Mouse (Mus musculus) left cerebral cortex, postnatal 25 days (tissue): ENCODE measurements at regions not wholly inside any gene's neighbourhood (a gene's known extent, or its start where the extent isn't known, plus 50 kb on each side); places are given as distances from the start of the nearest gene placed in this dataset.

Source experiments
- DNase-seq, 2 experiments: peaks; one replicate each; pipeline ENCODE4 v3.0.0; 2022; ENCODE audit warnings: low spot score in 2 of 2, mixed read lengths in 1 of 2
- intact Hi-C: fragments of 180-260 bp; cut with DNase I; formaldehyde crosslinking; loops from one replicate; pipeline ENCODE4 v1.15.1; 2025

DNA sequence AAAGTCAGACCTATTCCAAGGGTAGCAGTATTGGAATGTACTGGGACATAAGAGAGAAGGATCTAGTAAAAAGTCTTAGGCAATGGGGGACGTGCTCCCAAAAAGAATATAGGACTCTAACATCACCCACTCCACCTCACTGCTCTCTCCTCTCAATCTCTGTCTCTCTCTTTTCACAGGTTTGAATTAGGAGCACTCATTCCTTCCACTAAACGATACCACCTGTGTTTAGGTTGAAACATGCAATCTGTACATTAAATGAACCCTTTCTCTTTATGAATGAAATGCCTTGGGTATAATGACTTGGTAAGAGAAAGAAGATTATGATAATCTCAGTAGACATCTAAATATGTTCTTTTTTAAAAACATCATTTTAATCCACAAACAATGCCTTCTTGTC lies 129.4 kb downstream of the Zpld1 start:
- no peak for DNase-seq
- intact Hi-C loops, result no loop called here

GRCm38 (mm10) chr16:55166181-55166848 lies 131.5 kb downstream of the Zpld1 start:
- intact Hi-C loops, result no loop called here
- no peak for DNase-seq

- intact Hi-C loops, result no loop called here
- no peak for DNase-seq
Measured at GRCm38 (mm10) chr16:55162926-55163325, 134.9 kb downstream of the Zpld1 start.

DNA sequence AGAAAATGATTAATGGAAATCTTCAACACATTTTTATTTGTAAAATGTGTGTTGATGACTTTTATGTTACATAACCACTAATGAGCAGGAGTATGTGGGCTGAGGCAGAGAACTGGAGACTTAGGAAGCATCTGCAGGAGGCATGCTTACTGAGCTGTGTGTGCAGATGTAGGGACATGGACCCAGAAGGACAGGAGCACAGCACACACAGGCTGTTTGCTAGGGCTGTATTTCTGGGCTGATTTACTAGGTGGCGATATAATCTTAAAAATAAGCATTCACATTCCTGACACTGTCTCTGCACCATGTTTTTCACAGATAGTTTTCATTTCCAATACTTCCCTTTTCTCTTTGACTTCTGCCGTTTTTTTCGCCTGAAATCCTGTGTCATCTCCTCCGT lies 146.1 kb downstream of the Zpld1 start:
- intact Hi-C loops, result loop anchor here (2.0 kb wide), 1 partner anchor 317 kb away; no protein-coding TSS in a partner anchor
- DNase-seq, result peak; percentile 36 to 54

DNA sequence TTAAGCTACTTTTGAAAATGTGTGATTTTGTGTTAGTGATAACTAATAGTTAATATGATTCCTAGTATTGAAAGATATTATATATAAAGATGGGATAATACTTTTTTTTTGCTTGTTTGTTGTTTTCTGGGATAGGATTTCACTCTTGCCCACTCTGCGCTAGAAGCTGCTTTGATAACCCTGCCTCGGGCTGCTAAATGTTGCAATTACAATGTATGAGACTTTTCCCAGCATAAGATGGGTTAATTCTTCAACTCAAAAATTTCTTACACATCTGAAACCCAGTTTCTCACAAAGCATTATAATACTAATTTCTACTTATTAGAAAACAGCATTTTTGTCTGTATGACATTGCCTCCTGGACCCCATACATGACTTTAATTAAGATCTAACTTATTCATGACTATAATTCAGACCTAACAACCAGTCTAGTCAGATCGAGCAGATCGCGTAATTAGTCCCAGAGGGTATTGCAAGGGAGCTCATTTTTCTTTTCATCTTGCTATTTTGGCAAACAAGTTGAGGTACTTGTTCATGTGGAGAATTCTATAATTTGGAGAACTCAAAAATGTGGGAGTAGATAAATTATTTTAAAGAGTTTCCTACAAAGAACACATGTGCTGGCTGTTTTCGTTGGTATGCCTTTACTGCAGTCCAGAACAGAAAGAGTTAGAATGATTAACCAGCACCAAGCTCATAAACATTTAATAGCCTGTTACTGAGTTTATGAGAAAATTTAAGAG lies 155.2 kb downstream of the Zpld1 start:
- DNase-seq, result no peak
- intact Hi-C loops, result no loop called here

GRCm38 (mm10) chr16:55134961-55135360 lies 162.8 kb downstream of the Zpld1 start:
- DNase-seq, result no peak
- intact Hi-C loops, result no loop called here

GRCm38 (mm10) chr16:55097651-55098050 lies 200.1 kb downstream of the Zpld1 start:
- DNase-seq, result no peak
- intact Hi-C loops, result no loop called here

DNA sequence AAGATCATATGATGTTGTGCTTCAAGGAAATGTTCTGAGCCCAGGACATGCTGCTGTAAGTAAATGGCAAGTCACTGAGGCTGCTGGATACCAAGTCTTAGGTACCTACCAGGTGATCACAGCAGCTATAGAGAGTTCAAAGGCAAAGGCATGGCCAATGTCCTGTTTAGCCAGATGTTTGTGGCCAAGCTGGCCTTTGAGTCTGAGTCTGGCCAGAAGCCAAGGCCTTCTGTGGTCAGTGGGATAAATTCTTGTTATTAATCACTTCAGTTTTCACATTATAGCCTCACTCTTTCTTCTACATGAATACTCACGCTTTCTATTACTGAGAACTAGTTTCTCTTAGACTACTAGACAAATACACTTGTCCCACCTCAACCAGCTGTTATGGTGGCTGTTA lies 210.3 kb downstream of the Zpld1 start:
- no peak for DNase-seq
- intact Hi-C loops, result no loop called here

DNA sequence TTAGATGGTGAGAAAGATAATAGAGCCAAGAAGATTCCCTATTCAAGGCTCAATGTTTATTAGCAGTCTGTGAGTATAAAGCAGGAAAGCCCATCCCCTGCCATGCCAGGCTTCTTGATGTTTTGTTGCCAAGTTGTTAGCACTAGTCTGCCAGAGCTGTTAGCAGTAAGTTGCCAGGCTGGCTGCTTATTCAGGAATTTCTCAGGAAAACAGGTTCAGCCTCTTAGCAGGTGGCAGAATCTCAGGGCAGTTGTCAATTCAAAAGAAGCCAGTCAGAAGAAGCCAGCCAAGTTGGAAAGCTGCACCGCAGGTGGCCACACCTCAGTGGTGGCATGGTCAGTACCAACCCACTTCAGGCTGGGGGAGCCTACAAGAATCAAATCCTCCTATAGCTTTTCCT lies 221.6 kb downstream of the Zpld1 start:
- DNase-seq, result no peak
- intact Hi-C loops, result no loop called here

GRCm38 (mm10) chr16:55039777-55040176 lies 258.0 kb downstream of the Zpld1 start:
- intact Hi-C loops, result no loop called here
- DNase-seq, result peak; percentile 7 to 56

DNA sequence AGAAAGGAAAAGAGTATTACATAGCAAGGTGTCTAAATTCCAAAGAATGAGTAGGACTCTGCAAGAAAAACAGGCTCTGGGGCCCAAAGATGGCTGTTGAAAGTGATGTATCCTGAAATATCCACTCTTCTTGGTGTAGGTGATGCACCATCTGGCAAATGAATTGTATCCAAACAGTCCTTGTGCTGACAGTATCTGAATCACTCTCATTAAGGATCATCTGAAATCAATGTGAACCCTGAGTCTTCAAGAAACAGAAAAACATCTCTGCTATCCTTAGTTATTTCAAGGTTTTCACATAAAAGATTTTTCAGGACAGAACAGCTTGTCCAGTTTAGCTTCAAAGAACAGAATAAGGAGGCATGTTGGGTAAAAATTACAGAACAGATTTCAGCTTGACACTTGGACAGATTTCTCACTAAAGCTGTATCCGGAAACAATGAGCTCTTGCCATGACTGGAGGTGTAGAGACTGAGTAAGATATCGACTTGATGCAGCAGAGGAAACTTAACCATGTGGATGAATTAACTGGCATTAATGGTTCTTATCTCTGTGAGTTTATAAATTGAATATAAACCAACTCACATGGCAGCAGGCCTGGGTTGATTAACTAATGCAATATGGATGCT lies 296.0 kb downstream of the Zpld1 start:
- intact Hi-C loops, result loop anchor here (5.0 to 10.0 kb wide), 2 partner anchors 463 to 504 kb away; no protein-coding TSS in a partner anchor
- peak; percentile 35 to 92 for DNase-seq

- DNase-seq, result no peak
- intact Hi-C loops, result no loop called here
Measured at GRCm38 (mm10) chr16:54991595-54992240, 306.1 kb downstream of the Zpld1 start.

GRCm38 (mm10) chr16:54983759-54984218 lies 314.0 kb downstream of the Zpld1 start:
- intact Hi-C loops, result no loop called here
- peak; percentile 75 to 82 for DNase-seq

GRCm38 (mm10) chr16:54970356-54970755 lies 327.4 kb downstream of the Zpld1 start:
- peak; percentile 54 to 85 for DNase-seq
- intact Hi-C loops, result no loop called here

- intact Hi-C loops, result no loop called here
Measured at GRCm38 (mm10) chr16:54943808-54944315, 353.9 kb downstream of the Zpld1 start.

GRCm38 (mm10) chr16:54928259-54928658 lies 369.5 kb downstream of the Zpld1 start:
- intact Hi-C loops, result no loop called here
- peak in 1 of 2 experiments; percentile 49 for DNase-seq

More at GRCm38 (mm10) chr16:54943808-54944315, 353.9 kb downstream of the Zpld1 start:
- peak; percentile 41 to 47 for DNase-seq

GRCm38 (mm10) chr16:54902911-54903310 lies 394.9 kb downstream of the Zpld1 start:
- intact Hi-C loops, result no loop called here
- no peak for DNase-seq

DNA sequence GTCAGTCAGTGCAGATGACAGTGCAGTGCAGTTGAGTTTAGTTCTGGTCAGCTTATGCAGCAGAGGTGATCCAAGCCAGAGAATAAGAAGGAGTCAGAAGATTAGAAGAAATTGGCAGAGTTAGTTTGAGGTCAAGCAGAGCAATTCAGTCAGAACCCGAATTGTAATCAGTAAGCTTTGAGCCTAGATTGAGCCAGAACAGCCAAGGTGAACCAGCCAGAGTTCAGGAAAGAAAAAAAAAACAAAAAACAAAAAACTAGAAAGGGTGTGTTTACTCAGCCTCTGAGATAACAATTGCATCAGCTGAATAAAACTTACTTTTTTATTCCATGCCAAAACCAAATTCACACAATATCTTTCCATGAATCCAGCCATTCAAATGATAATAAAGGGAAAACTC lies 396.3 kb downstream of the Zpld1 start:
- intact Hi-C loops, result no loop called here
- DNase-seq, result no peak

DNA sequence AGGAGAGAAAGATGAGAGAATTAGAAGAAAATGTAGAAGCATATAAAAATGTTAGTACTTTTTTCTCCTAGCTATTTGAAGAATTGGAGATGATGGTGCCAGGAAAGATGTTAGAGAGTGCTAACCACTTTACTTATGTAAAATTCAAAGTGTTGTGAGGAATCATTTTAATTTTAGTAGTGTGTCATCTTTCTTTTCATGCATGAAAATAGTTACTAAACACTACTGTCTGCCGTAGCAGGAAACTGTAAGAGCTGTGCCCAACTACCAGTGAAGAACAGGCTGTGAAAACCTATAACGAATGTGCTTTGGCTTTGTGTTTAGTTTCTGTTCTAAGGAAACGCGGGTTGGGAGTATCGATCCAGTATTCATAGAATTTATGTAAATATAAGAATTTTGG lies 403.1 kb downstream of the Zpld1 start:
- peak in 1 of 2 experiments; percentile 31 for DNase-seq
- intact Hi-C loops, result no loop called here

DNA sequence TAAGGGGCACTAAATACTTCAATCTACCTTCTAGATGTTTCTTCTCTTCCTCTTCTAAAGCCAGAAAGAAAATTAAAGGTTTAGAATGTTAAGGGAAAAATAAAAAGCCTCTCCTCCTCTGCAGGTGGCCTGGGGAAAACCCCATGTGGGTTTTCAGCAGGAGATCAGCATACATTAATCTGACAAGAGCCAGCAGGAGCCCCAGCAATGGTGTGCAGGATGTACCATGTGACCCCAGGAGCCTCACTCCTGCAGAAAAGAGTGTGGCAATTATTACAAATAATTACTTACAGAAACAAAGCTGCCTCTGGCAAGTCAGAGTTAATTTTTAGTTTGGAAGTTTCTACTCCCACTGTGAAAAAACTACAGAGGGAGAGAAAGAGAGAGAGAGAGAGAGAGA lies 440.4 kb downstream of the Zpld1 start:
- intact Hi-C loops, result no loop called here
- DNase-seq, result no peak
